Mouse (Mus musculus) liver, embryonic 14.5 days (tissue): Measurements from ENCODE around the gene Eno3.

Experiments used
- CTCF ChIP-seq: IDR thresholded peaks from 2 replicates; pipeline ENCODE4 v1.5.1; 2016; ENCODE audit warnings: antibody characterized with exemption, low read depth, control low read depth
- EP300 ChIP-seq: IDR thresholded peaks from 2 replicates; pipeline ENCODE4 v1.6.1; 2016; ENCODE audit warnings: antibody characterized with exemption, low read depth

GRCm38 (mm10) chr11:70637764-70638163 lies 19.2 kb upstream of the Eno3 start:
- no peak for TF ChIP-seq EP300
- no peak for TF ChIP-seq CTCF
